Mouse (Mus musculus): Measurements from ENCODE around the gene Gm17079.

DNA sequence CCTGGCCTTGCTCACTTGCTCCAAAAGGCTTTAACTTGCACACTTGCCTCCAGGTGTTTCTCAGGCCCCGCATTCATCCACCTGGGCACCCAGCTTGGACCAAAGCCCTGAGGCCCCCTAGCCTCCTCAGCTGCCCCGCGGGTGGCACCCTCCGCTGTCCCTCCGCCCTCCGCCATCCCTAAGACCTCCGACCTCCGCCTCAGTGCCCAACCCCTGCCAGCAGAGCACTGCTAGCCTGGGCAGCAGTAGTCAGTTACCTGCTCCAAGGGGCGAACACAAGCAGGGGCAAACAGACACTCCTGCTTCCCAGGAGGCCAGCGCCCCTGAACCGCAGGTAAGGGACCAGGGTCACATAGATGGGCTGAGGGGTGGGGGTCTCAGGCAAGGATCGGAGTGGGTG is 42.7 kb upstream of the Gm17079 start:
- TF ChIP-seq CTCF (IDR thresholded peaks at IDR 0.05) = no peak
- no peak for TF ChIP-seq EP300 (IDR thresholded peaks at IDR 0.05)
